Mouse (Mus musculus) lung, adult 2 months (tissue): ENCODE data around the gene Tssk1.

Experiments used
- CTCF ChIP-seq: fragments of 200-500 bp; IDR thresholded peaks from 2 replicates; pipeline ENCODE4 v1.5.1; 2011; ENCODE audit warnings: mild to moderate bottlenecking, low read length, control low read depth; ENCODE audit not compliant: insufficient read depth
- POLR2A ChIP-seq: fragments of 200-500 bp; IDR thresholded peaks from 2 replicates; pipeline ENCODE4 v1.6.1; 2011; ENCODE audit warnings: low read depth, mild to moderate bottlenecking, control low read depth, low read length, borderline replicate concordance; ENCODE audit errors: extremely low read depth

DNA sequence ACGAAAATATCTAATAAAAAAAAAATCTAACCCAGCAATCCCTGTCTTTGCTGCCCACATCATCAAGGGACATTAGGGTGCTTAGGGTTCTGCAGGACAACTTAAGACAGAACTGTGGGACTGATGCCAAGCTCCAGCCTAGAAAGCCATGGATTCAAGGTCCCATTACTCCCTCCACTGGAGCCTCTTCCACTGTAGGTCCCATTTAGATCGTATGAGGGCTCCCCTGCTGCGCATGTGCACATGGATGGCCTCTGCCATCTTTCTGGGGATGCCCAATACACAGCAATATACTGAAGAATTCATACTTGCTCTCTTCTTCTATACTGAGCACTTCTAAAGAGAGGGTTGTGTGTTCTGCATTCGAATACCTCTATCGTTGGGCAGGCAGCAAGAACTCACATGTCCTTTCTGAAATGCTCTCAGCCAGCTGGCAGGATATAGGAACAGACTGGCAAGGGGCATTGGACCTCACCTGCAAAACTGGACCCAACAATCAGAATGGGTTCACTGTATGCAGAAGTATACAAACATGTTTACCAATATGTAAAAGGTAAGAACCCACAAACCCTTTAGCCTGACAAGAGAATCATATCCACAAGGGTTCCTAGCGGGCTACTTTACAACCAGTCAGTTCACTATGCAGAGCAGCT, 4.2 kb upstream of the Tssk1 start:
- TF ChIP-seq CTCF: no peak
- no peak for TF ChIP-seq POLR2A
